In the genomic region with DNA sequence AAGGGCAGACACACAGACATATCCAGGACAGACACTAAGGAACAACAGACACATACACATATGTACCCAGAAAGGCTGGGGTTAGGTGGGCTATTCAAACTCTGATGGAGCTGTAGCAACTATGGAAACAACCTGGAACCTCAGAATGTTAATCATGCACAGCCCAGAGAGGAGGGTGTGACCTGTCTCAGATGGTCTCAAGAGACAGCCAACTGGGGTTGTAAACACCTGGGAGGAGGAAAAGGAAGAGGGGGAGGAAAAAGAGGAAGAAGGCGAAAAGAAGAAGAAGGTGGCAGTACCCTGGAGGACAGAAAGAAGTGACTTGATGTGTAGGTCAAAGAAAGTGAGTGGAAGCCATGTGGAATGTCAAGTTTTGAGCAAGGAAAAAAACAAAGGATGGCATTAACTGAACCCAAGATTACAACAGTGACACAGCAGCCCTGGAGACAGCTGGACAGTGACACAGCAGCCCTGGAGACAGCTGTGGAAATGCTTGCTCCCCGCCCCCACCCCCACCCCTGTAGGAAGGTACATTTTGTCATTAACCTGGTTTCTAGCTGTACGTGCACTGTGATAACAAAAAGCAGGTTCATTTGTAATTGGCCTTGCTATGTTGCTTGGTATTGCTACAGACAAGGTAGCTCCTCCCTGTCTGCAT, we compare ENCODE assay signal across 17 mouse cellular contexts.
DNase-seq lines count a peak whose midpoint lies in the region; ATAC-seq and TF ChIP-seq lines count a peak whose summit lies in the region.
"Had no signal": no experiment of that assay in that cellular context is flagged by ENCODE, and none has a peak within 500 bp of the region (broad histone marks: within the 10 kb centered on the region; RNA-seq: fewer than 3 reads in every experiment).

No protein-coding gene starts in this region.

- TF ChIP-seq EP300 in liver, postnatal 0 days (IDR thresholded peaks at IDR 0.05; ENCODE audit: low read depth) = no peak; the same call in 1 of the 2 replicates

- no peaks in the 10 kb centered on the region for H3K27me3 ChIP-seq in heart, embryonic 11.5 days (ENCODE audit: control insufficient read depth, insufficient read depth, low read length)
- no peaks in the 10 kb centered on the region for H3K27me3 ChIP-seq in liver, postnatal 0 days (ENCODE audit: insufficient read depth, low read length)
- no peaks in the 10 kb centered on the region for H3K27me3 ChIP-seq in forebrain, embryonic 10.5 days (ENCODE audit: poor library complexity, severe bottlenecking)
- H3K27me3 ChIP-seq: forebrain, embryonic 12.5 days; hindbrain, embryonic 15.5 days; limb, embryonic 12.5 days; midbrain, embryonic 13.5 days had no signal

- intact Hi-C loops in heart, postnatal 10 days (cut with DNase I) = no loop called here

- H3K36me3 ChIP-seq in heart, embryonic 11.5 days (ENCODE audit: control insufficient read depth, insufficient read depth, low read length) = no peaks in the 10 kb centered on the region
- no peaks in the 10 kb centered on the region for H3K36me3 ChIP-seq in liver, postnatal 0 days (replicated peaks; ENCODE audit: insufficient read depth, low read length)
- H3K36me3 ChIP-seq in forebrain, embryonic 10.5 days (replicated peaks) = no peaks in the 10 kb centered on the region
- H3K36me3 ChIP-seq: forebrain, embryonic 12.5 days; hindbrain, embryonic 15.5 days; limb, embryonic 12.5 days; midbrain, embryonic 13.5 days had no signal

- no peak overlapping the region for H3K9ac ChIP-seq in heart, embryonic 11.5 days (ENCODE audit: low read depth, low read length)
- no peak overlapping the region for H3K9ac ChIP-seq in liver, postnatal 0 days (replicated peaks)
- H3K9ac ChIP-seq: forebrain, embryonic 12.5 days; hindbrain, embryonic 15.5 days; limb, embryonic 12.5 days; midbrain, embryonic 13.5 days had no signal

- H3K4me1 ChIP-seq in heart, embryonic 11.5 days (ENCODE audit: control insufficient read depth, insufficient read depth, low read length) = peaks cover 19% of the 10 kb centered on the region
- H3K4me1 ChIP-seq in liver, postnatal 0 days (ENCODE audit: insufficient read depth) = no peaks in the 10 kb centered on the region
- peaks cover 8% of the 10 kb centered on the region for H3K4me1 ChIP-seq in forebrain, embryonic 10.5 days
- H3K4me1 ChIP-seq: limb, embryonic 12.5 days had no signal

- no peak for TF ChIP-seq CTCF in liver, postnatal 0 days (IDR thresholded peaks at IDR 0.05; ENCODE audit: low read depth)

- 0 out of 2 replicates have a peak, but pooled peaks have one; percentile 60 for ATAC-seq in heart, embryonic 11.5 days (replicated peaks; ENCODE audit: insufficient number of reproducible peaks, low FRiP score, low TSS enrichment)
- peak; percentile 76 for ATAC-seq in erythroid progenitor cell, adult 5-6 weeks (replicated peaks; ENCODE audit: low FRiP score, poor library complexity, severe bottlenecking)
- ATAC-seq in liver, postnatal 0 days = peak; percentile 81
- no peak for ATAC-seq in monocyte, adult 5-6 weeks (replicated peaks; ENCODE audit: insufficient number of reproducible peaks, low FRiP score, low TSS enrichment, poor library complexity, severe bottlenecking)
- ATAC-seq: midbrain, embryonic 13.5 days had no signal

- no peak for DNase-seq in heart, postnatal 10 days
- DNase-seq in A20 (ENCODE audit: low read depth, low spot score) = peak; percentile 78
- DNase-seq in liver, postnatal 0 days = peak; percentile 30
- DNase-seq in Muller cell, postnatal 12 days (ENCODE audit: inconsistent ontology term) = no peak
- no peak for DNase-seq in forebrain, embryonic 10.5 days (ENCODE audit: extremely low spot score, low spot score)
- DNase-seq: adrenal gland, postnatal 36 days; kidney, adult 18-20 months; kidney, postnatal 4 days; lung, postnatal 10 days; thymus, postnatal 4 days had no signal

- no peaks in the 10 kb centered on the region for H3K9me3 ChIP-seq in heart, embryonic 11.5 days (replicated peaks; ENCODE audit: control insufficient read depth, low read length)
- H3K9me3 ChIP-seq in liver, postnatal 0 days (ENCODE audit: low read length) = no peaks in the 10 kb centered on the region
- H3K9me3 ChIP-seq in forebrain, embryonic 10.5 days = no peaks in the 10 kb centered on the region
- H3K9me3 ChIP-seq: forebrain, embryonic 12.5 days; hindbrain, embryonic 15.5 days; limb, embryonic 12.5 days; midbrain, embryonic 13.5 days had no signal

- H3K4me3 ChIP-seq in heart, embryonic 11.5 days (ENCODE audit: low read depth, low read length) = no peak overlapping the region
- peak overlapping the region; percentile 14; the same call in 1 of the 2 replicates for H3K4me3 ChIP-seq in liver, postnatal 0 days (ENCODE audit: low read depth, low read length)
- no peak overlapping the region for H3K4me3 ChIP-seq in forebrain, embryonic 10.5 days
- H3K4me3 ChIP-seq: forebrain, embryonic 12.5 days; hindbrain, embryonic 15.5 days; limb, embryonic 12.5 days; midbrain, embryonic 13.5 days had no signal

- WGBS in heart, embryonic 11.5 days (ENCODE audit: insufficient replicate concordance) = 77% methylated on average over 3 of the region's 3 CpGs
- 53% methylated on average over 3 of the region's 3 CpGs for WGBS in liver, postnatal 0 days (ENCODE audit: insufficient replicate concordance)
- WGBS in forebrain, embryonic 10.5 days = 85% methylated on average over 3 of the region's 3 CpGs

- H3K27ac ChIP-seq in heart, embryonic 11.5 days (ENCODE audit: low read depth, low read length) = no peak overlapping the region; the same call in 1 of the 2 replicates
- peak overlapping the region; percentile 9; the same call in 1 of the 2 replicates for H3K27ac ChIP-seq in liver, postnatal 0 days (ENCODE audit: low read depth)
- H3K27ac ChIP-seq in forebrain, embryonic 10.5 days = no peak overlapping the region
- H3K27ac ChIP-seq: forebrain, embryonic 12.5 days; hindbrain, embryonic 15.5 days; limb, embryonic 12.5 days; midbrain, embryonic 13.5 days had no signal

- H3K4me2 ChIP-seq in heart, embryonic 11.5 days = no peak overlapping the region
- H3K4me2 ChIP-seq in liver, postnatal 0 days (ENCODE audit: low read depth, low read length) = peak overlapping the region; percentile 38; the same call in 1 of the 2 replicates
- H3K4me2 ChIP-seq: forebrain, embryonic 12.5 days; hindbrain, embryonic 15.5 days; limb, embryonic 12.5 days; midbrain, embryonic 13.5 days had no signal

Comparison
In these comparisons a context has a peak if more than half of its experiments do, and no peak if none do; other contexts are left out.
1. DNase-seq: peak in A20 (single experiment) and liver, postnatal 0 days (single experiment); none in heart, postnatal 10 days (0 of 2), Muller cell, postnatal 12 days (single experiment) and forebrain, embryonic 10.5 days (single experiment).